Mouse (Mus musculus) stomach, postnatal 0 days (tissue): ENCODE measurements around the gene Stom.

Source experiments
- CTCF ChIP-seq: IDR thresholded peaks from 2 replicates; pipeline ENCODE4 v1.5.1; 2016; ENCODE audit warnings: antibody characterized with exemption, low read depth, mild to moderate bottlenecking, moderate library complexity
- EP300 ChIP-seq: optimal IDR thresholded peaks from 2 replicates; pipeline ENCODE3; 2016; ENCODE audit warnings: antibody characterized with exemption

DNA sequence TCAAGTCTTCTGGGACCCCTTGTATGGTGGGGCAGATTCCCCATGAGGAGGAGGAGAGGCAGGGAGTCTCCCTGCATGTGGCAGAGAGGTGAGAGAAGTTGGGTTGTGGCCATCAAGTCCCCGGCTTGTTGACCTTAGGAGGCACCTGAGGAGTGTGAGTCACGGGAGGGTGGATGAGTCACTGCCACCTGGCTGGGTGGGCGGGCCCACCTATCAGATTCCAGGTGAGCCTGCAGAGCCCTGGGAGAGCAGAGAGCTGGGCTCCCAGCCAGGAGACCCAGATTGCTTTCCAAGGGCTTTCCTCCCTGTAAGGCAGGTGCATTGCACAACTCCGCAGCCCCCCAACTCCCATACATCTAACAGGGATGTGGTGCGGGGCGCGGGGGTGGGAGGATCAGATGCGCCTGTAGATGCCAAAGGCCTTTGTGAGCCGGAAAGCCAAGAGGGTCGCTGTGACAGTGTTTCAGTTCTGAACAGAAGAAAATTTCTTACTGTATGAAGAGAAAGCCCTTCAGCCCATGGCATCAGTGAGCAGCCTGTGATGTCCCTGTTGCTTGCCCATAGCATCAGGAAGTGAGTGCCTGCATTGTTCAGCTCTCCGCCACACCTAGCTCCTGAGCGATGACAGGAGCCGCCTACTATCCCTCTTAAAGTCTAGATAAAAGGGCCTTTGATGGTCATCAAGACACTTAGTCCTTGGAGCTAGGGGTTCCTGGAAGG lies 69.5 kb downstream of the Stom start:
- TF ChIP-seq CTCF (no peak), EP300 (no peak)
